Mouse (Mus musculus) skeletal muscle tissue, postnatal 0 days (tissue): ENCODE results near the gene Slc9a3. TPM values are rescaled to one million over a fixed set of nuclear protein-coding genes. Genes with fewer than 3 reads are reported as not detected.

Experiments
- polyA plus RNA-seq: library from polyadenylated mRNA; unstranded; fragments of >200 nt; fragmentation: Nextera tagmentation; extraction: Ambion mirVana; gene quantifications from 2 replicates; pipeline ENCODE4 v1.2.1, GENCODE M21; 2015

Gene Slc9a3
- polyA plus RNA-seq, result 0.17 TPM in 1 of 2 replicates, not detected in the other

DNA sequence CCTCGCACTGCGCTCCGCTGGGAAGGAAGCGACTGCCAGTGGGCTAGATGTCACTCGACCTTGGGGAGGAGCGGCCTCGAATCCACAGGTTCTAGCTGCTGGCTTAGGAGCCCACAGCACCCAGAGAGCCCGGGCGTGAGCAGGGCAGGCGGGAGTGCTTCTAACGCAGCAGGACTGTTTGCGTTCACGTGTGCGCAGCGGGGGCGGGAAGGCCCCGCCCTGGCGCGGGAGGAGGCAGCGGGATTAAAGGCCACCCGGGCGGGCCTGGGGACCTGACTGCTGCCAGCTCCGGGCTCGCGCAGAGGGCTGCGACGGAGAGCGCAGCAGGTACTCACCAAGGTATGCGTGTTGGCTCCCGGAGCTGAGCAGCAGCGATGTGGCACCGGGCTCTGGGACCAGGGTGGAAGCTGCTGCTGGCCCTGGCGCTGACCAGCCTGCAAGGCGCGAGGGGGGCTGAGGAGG, at the start of gene Slc9a3:
Gene Slc9a3, plus strand, starts transcription at position 317 of the 462 bp plus-strand sequence.

DNA sequence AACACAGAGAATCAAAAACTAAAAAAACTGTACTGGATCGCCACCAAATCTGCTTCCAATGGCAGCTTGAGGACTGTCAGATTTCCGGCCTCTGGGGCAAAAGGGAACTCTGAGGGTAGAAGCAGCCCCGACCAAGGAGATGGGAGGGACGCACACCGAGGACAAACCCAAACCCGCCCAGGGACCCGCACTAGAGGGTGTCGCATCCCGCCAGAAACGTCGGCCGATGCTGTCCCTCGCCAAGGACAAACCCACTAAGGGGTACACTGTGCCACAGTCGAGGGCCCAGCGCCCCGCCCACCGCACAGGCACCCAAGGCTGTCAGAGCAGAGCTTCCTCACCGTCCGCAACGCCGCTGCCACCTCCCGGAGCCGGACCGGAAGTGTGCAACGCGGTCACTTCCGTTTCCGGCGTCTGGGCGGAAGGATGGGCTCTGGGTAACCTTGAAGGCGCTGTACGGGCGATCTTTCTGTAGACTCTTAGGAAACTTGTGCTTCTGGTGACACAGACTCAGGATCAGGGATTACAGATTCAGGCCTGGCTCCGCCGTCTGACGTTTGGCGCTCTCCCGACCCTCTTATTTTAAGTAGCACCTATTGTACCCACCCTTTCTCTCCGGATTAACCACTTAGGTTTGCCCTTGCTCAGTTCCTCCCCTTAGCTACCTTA, 87.2 kb downstream of the Slc9a3 start, which contains the start of gene Exoc3:
Gene Exoc3, minus strand, starts transcription at position 416 of the 669 bp plus-strand sequence.

Other genes starting within 250 kb of the Slc9a3 start
- 6.0 and 7.8 TPM in 2 replicates for gene Trip13, start 183.7 kb upstream of the Slc9a3 start, polyA plus RNA-seq
- gene Brd9, start 183.6 kb upstream of the Slc9a3 start, polyA plus RNA-seq, result 19.8 and 20.0 TPM in 2 replicates
- not detected in 2 replicates for gene Zdhhc11, start 157.6 kb upstream of the Slc9a3 start, polyA plus RNA-seq
- gene Tppp, start 112.0 kb upstream of the Slc9a3 start, polyA plus RNA-seq, result 5.8 and 6.2 TPM in 2 replicates
- gene Cep72, start 59.2 kb upstream of the Slc9a3 start, polyA plus RNA-seq, result 3.0 TPM in 2 replicates
- gene Exoc3, start 87.3 kb downstream of the Slc9a3 start, polyA plus RNA-seq, result 32.1 and 35.4 TPM in 2 replicates
- gene Ahrr, start 170.9 kb downstream of the Slc9a3 start, polyA plus RNA-seq, result 0.23 and 0.37 TPM in 2 replicates
- 62.5 and 68.0 TPM in 2 replicates for gene Pdcd6, start 196.1 kb downstream of the Slc9a3 start, polyA plus RNA-seq
- 477 and 507 TPM in 2 replicates for gene Sdha, start 228.8 kb downstream of the Slc9a3 start, polyA plus RNA-seq
- gene Ccdc127, start 228.9 kb downstream of the Slc9a3 start, polyA plus RNA-seq, result 44.5 and 46.7 TPM in 2 replicates
- gene Lrrc14b, start 242.5 kb downstream of the Slc9a3 start, polyA plus RNA-seq, result 20.7 and 22.3 TPM in 2 replicates